Mouse (Mus musculus): ENCODE measurements around the gene Sfta2. TPM values are rescaled to one million over a fixed set of nuclear protein-coding genes. Genes with fewer than 3 reads are reported as not detected.

Gene Sfta2
- total and polyA plus RNA-seq, 3 experiments, result not detected

GRCm38 (mm10) chr17:35638475-35639190 lies 37.3 kb downstream of the Sfta2 start (continued):
- TF ChIP-seq MAX (IDR thresholded peaks at IDR 0.05; ENCODE audit: low read length), result peak; percentile 58
- no peak for TF ChIP-seq ZKSCAN1 (IDR thresholded peaks at IDR 0.05; ENCODE audit: low read depth, low read length)
- TF ChIP-seq GATA1 (IDR thresholded peaks at IDR 0.05; ENCODE audit: low read depth, low read length), result peak; percentile 87
- TF ChIP-seq JUND (IDR thresholded peaks at IDR 0.05; ENCODE audit: low read depth, low read length), result 0 out of 2 replicates have a peak, but pooled peaks have one; percentile 49
- no peak for TF ChIP-seq KAT2A (conservative IDR thresholded peaks at IDR 0.05; ENCODE audit: low read depth, low read length)
- 0 out of 2 replicates have a peak, but pooled peaks have one; percentile 6 for TF ChIP-seq HCFC1 (IDR thresholded peaks at IDR 0.05; ENCODE audit: low read depth, low read length)
- TF ChIP-seq POLR2A (IDR thresholded peaks at IDR 0.05; ENCODE audit: control insufficient read depth in 1 of 2, insufficient read depth in 1 of 2, low read depth in 1 of 2, low read length in 2 of 2, poor library complexity in 1 of 2), result no peak

GRCm38 (mm10) chr17:35639352-35639751 lies 38.0 kb downstream of the Sfta2 start:
- Histone ChIP-seq H3K27ac (ENCODE audit: control insufficient read depth, low read depth, low read length) (no peak overlapping the region), H3K4me1 (ENCODE audit: control insufficient read depth in 1 of 2, insufficient read depth in 2 of 2, low read length in 2 of 2) (peaks cover 0 to 17% of the 10 kb centered on the region in 2 experiments; a peak in 2 of 4 replicates), H3K9ac (ENCODE audit: control insufficient read depth, low read depth, low read length, poor library complexity, severe bottlenecking) (peak overlapping the region; percentile 42; the same call in 1 of the 2 replicates), H3K79me2 (ENCODE audit: control insufficient read depth, insufficient read depth, low read length, poor library complexity) (no peaks in the 10 kb centered on the region), H3K9me3 (replicated peaks; ENCODE audit: insufficient read depth, low read length) (no peaks in the 10 kb centered on the region), H3K4me3 (ENCODE audit: control insufficient read depth in 1 of 2, insufficient read depth in 1 of 2, low read depth in 2 of 2, low read length in 2 of 2) (peak overlapping the region; percentile 34 to 46; a peak in 3 of 4 replicates), H3K36me3 (ENCODE audit: control insufficient read depth in 1 of 2, insufficient read depth in 2 of 2, low read length in 2 of 2) (peaks cover 0 to 11% of the 10 kb centered on the region in 2 experiments; a peak in 2 of 4 replicates), H3K27me3 (ENCODE audit: control insufficient read depth in 1 of 2, insufficient read depth in 2 of 2, low read length in 2 of 2) (peaks cover 0 to 9% of the 10 kb centered on the region in 2 experiments)
- TF ChIP-seq GATA1 (IDR thresholded peaks at IDR 0.05; ENCODE audit: low read depth, low read length) (0 out of 2 replicates have a peak, but pooled peaks have one; percentile 13), ETS1 (IDR thresholded peaks at IDR 0.05; ENCODE audit: low read depth, low read length) (no peak), ZNF384 (IDR thresholded peaks at IDR 0.05; ENCODE audit: low read depth, low read length) (0 out of 2 replicates have a peak, but pooled peaks have one; percentile 24)
- DNase-seq (ENCODE audit: low read depth, low spot score), result peak; percentile 21

GRCm38 (mm10) chr17:35643609-35644236 lies 42.4 kb downstream of the Sfta2 start, which contains the start of gene Mucl3:
Gene Mucl3, minus strand, starts transcription at chr17:35643695.
- Histone ChIP-seq H3K36me3 (ENCODE audit: control insufficient read depth in 1 of 2, insufficient read depth in 2 of 2, low read length in 2 of 2) (peaks cover 0 to 7% of the 10 kb centered on the region in 2 experiments; a peak in 1 of 4 replicates), H3K27ac (ENCODE audit: control insufficient read depth, low read depth, low read length) (no peak within 1 kb of the TSS), H3K27me3 (ENCODE audit: control insufficient read depth in 1 of 2, insufficient read depth in 2 of 2, low read length in 2 of 2) (peaks cover 0 to 11% of the 10 kb centered on the region in 2 experiments), H3K79me2 (ENCODE audit: control insufficient read depth, insufficient read depth, low read length, poor library complexity) (no peaks in the 10 kb centered on the region), H3K4me1 (ENCODE audit: control insufficient read depth in 1 of 2, insufficient read depth in 2 of 2, low read length in 2 of 2) (peaks cover 0 to 10% of the 10 kb centered on the region in 2 experiments; a peak in 2 of 4 replicates), H3K4me3 (ENCODE audit: control insufficient read depth in 1 of 2, insufficient read depth in 1 of 2, low read depth in 2 of 2, low read length in 2 of 2) (no peak within 1 kb of the TSS), H3K9me3 (replicated peaks; ENCODE audit: insufficient read depth, low read length) (no peaks in the 10 kb centered on the region), H3K9ac (ENCODE audit: control insufficient read depth, low read depth, low read length, poor library complexity, severe bottlenecking) (no peak within 1 kb of the TSS)
- no peak for TF ChIP-seq USF2 (IDR thresholded peaks at IDR 0.05; ENCODE audit: borderline replicate concordance in 1 of 2, insufficient read depth in 1 of 2, low read depth in 1 of 2, low read length in 2 of 2)
- TF ChIP-seq EP300 (IDR thresholded peaks at IDR 0.05; ENCODE audit: low read depth in 1 of 2, low read length in 2 of 2), result no peak
- TF ChIP-seq SIN3A (IDR thresholded peaks at IDR 0.05; ENCODE audit: low read length), result no peak
- TF ChIP-seq ZMIZ1 (IDR thresholded peaks at IDR 0.05; ENCODE audit: low read depth, low read length), result no peak
- TF ChIP-seq MYC (IDR thresholded peaks at IDR 0.05; ENCODE audit: low read depth, low read length), result no peak
- no peak for TF ChIP-seq NRF1 (IDR thresholded peaks at IDR 0.05; ENCODE audit: insufficient read depth, low read depth, low read length, poor library complexity, severe bottlenecking)
- no peak for TF ChIP-seq GABPA (IDR thresholded peaks at IDR 0.05; ENCODE audit: low read depth, low read length)
- TF ChIP-seq MXI1 (IDR thresholded peaks at IDR 0.05; ENCODE audit: low read depth, low read length), result no peak
- no peak for TF ChIP-seq MYB (IDR thresholded peaks at IDR 0.05; ENCODE audit: low read depth, low read length)
- TF ChIP-seq CHD1 (IDR thresholded peaks at IDR 0.05; ENCODE audit: low read depth, low read length), result no peak
- no peak for DNase-seq (ENCODE audit: low read depth, low spot score)
